8 mouse cellular contexts compared by ENCODE assay signal in genomic region chr10:94545259-94546019, GRCm38 (mm10).
DNase-seq lines count a peak whose midpoint lies in the region; ATAC-seq and TF ChIP-seq lines count a peak whose summit lies in the region.

No protein-coding gene starts in this region.

- TF ChIP-seq POLR2A in brain, embryonic 14.5 days (IDR thresholded peaks at IDR 0.05; ENCODE audit: borderline replicate concordance, extremely low read depth, insufficient read depth, insufficient read length, poor library complexity, severe bottlenecking) = no peak

- no peaks in the 10 kb centered on the region for H3K36me3 ChIP-seq in midbrain, embryonic 11.5 days (ENCODE audit: control insufficient read depth, insufficient read depth, low read length)

- H3K27ac ChIP-seq in midbrain, embryonic 11.5 days (ENCODE audit: low read depth, low read length) = peak overlapping the region; percentile 9; the same call in 1 of the 2 replicates

- TF ChIP-seq CTCF in brain, embryonic 14.5 days (IDR thresholded peaks at IDR 0.05; ENCODE audit: borderline replicate concordance, extremely low read depth, insufficient read depth, insufficient read length) = peak; percentile 6; the same call in 1 of the 2 replicates

- peaks cover 20% of the 10 kb centered on the region for H3K4me1 ChIP-seq in midbrain, embryonic 11.5 days (ENCODE audit: control insufficient read depth, insufficient read depth, low read length)

- H3K4me3 ChIP-seq in midbrain, embryonic 11.5 days (ENCODE audit: low read depth, low read length) = no peak overlapping the region

- intact Hi-C loops in left cerebral cortex, postnatal 4 days (cut with DNase I) = no loop called here

- peak overlapping the region; percentile 30; the same call in 1 of the 2 replicates for H3K9ac ChIP-seq in midbrain, embryonic 11.5 days (ENCODE audit: low read length)

- DNase-seq in layer of hippocampus, adult 11-12 months (ENCODE audit: low spot score) = peak; percentile 51
- DNase-seq in layer of hippocampus, adult 9-10 months (ENCODE audit: low spot score) = no peak
- DNase-seq in brain, embryonic 14.5 days (ENCODE audit: low read depth) = peak; percentile 84
- peak; percentile 50 to 52 for DNase-seq in frontal cortex, postnatal 36 days (ENCODE audit: low spot score in 2 of 2)
- DNase-seq in induced T-regulatory cell, adult 2 months (ENCODE audit: low read depth) = peak; percentile 91
- peak; percentile 37 for DNase-seq in left cerebral cortex, postnatal 4 days
- DNase-seq in midbrain, embryonic 11.5 days (ENCODE audit: low spot score, missing footprints) = peak; percentile 91
- DNase-seq in spleen, adult 18-20 months = peak; percentile 21 to 44

- ATAC-seq in midbrain, embryonic 11.5 days (ENCODE audit: low FRiP score) = peak; percentile 63; the same call in 1 of the 2 replicates

- WGBS in midbrain, embryonic 11.5 days = 41% methylated on average over 21 of the region's 21 CpGs

- H3K27me3 ChIP-seq in midbrain, embryonic 11.5 days (ENCODE audit: control insufficient read depth, insufficient read depth, low read length) = no peaks in the 10 kb centered on the region

- peaks cover 3% of the 10 kb centered on the region; the same call in 1 of the 2 replicates for H3K9me3 ChIP-seq in midbrain, embryonic 11.5 days (ENCODE audit: control insufficient read depth, low read length)

- peak overlapping the region; percentile 21; the same call in 1 of the 2 replicates for H3K4me2 ChIP-seq in midbrain, embryonic 11.5 days
